Mouse (Mus musculus): ENCODE data around the gene Vps52. TPM values are rescaled to one million over a fixed set of nuclear protein-coding genes. Genes with fewer than 3 reads are reported as not detected.

Gene Vps52
- polyA plus RNA-seq, 1 experiment from 2014 or later = 23.5 TPM

GRCm38 (mm10) chr17:33928251-33928947 is 27.2 kb upstream of the Vps52 start:
- Histone ChIP-seq H3K36me3 (ENCODE audit: control insufficient read depth, insufficient read depth) (peaks cover 39% of the 10 kb centered on the region), H3K4me1 (replicated peaks; ENCODE audit: control insufficient read depth, insufficient read depth, low read length) (no peaks in the 10 kb centered on the region), H3K9ac (ENCODE audit: low read depth, low read length) (peak overlapping the region; percentile 81), H3K4me3 (ENCODE audit: low read depth, low read length) (peak overlapping the region; percentile 81), H3K4me2 (replicated peaks; ENCODE audit: low read depth) (peak overlapping the region; percentile 100), H3K27me3 (replicated peaks; ENCODE audit: control insufficient read depth, insufficient read depth, low read length) (no peaks in the 10 kb centered on the region), H3K9me3 (ENCODE audit: control insufficient read depth) (no peaks in the 10 kb centered on the region), H3K27ac (ENCODE audit: low read depth, low read length) (no peak overlapping the region)
- no peak for ATAC-seq
- 62% methylated on average over 21 of the region's 21 CpGs for WGBS
- no peak for TF ChIP-seq CTCF (IDR thresholded peaks at IDR 0.05; ENCODE audit: low read depth)

DNA sequence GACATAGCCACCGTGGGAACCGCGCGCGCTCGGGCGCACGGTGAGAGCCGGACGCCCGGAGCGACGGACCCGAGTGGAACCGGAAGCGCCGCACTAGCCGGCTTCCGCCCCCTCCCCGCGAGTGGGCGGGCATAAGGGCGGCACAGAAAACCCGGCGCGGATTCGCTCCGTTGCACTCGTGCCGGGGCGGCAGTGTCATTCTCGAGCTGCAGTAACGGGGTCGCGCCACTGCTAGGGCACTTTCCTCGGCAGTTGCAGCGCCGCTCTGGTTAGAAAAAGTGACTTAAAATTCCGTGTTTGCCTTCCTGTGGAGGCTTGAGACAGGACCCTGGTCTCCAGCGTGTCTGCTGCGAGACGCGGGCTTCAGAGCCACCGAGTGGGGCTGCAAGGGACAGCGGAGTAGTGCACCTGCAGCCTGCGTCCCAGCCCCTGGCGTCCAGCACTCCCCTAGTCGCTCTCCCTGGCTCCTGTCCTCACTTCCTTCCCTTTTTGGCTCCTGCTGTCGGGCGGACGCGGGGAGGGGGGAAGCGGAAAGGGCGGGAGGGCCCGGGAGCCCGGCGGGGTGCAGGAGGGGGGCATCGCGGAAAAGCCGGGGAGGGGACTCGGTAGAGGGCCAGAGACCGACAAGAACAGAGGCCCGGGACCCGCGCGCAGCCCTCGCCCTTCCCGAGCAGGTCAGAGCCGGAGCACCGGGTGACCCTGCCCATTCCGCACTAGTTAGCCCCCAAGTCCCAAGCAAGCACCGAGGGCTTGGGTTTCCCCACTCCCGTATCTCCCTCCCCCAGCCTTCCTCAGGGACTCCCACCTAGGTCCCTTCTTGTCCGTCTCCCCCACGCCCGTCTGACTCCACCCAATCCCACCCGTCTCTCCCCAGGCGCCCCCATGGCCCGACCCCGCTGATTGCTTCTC is 26.0 kb upstream of the Vps52 start, which contains the start of gene Rgl2:
Gene Rgl2, plus strand, starts transcription at position 173 of the 909 bp plus-strand sequence.
- Histone ChIP-seq H3K9me3 (ENCODE audit: control insufficient read depth) (no peaks in the 10 kb centered on the region), H3K4me1 (replicated peaks; ENCODE audit: control insufficient read depth, insufficient read depth, low read length) (no peaks in the 10 kb centered on the region), H3K27ac (ENCODE audit: low read depth, low read length) (peak within 1 kb of the TSS; percentile 83), H3K4me2 (replicated peaks; ENCODE audit: low read depth) (peak within 1 kb of the TSS; percentile 100), H3K4me3 (ENCODE audit: low read depth, low read length) (peak within 1 kb of the TSS; percentile 81), H3K9ac (ENCODE audit: low read depth, low read length) (peak within 1 kb of the TSS; percentile 81), H3K27me3 (replicated peaks; ENCODE audit: control insufficient read depth, insufficient read depth, low read length) (no peaks in the 10 kb centered on the region), H3K36me3 (ENCODE audit: control insufficient read depth, insufficient read depth) (peaks cover 43% of the 10 kb centered on the region)
- peak; percentile 83 for ATAC-seq
- WGBS = under 1% methylated on average over 72 of the region's 80 CpGs
- peak; percentile 64 for TF ChIP-seq CTCF (IDR thresholded peaks at IDR 0.05; ENCODE audit: low read depth)

- ATAC-seq = no peak
- Histone ChIP-seq H3K9me3 (ENCODE audit: control insufficient read depth) (no peaks in the 10 kb centered on the region), H3K4me2 (replicated peaks; ENCODE audit: low read depth) (peak overlapping the region; percentile 100), H3K27ac (ENCODE audit: low read depth, low read length) (peak overlapping the region; percentile 83), H3K36me3 (ENCODE audit: control insufficient read depth, insufficient read depth) (peaks cover 42% of the 10 kb centered on the region), H3K4me3 (ENCODE audit: low read depth, low read length) (peak overlapping the region; percentile 81), H3K9ac (ENCODE audit: low read depth, low read length) (peak overlapping the region; percentile 81), H3K4me1 (replicated peaks; ENCODE audit: control insufficient read depth, insufficient read depth, low read length) (no peaks in the 10 kb centered on the region), H3K27me3 (replicated peaks; ENCODE audit: control insufficient read depth, insufficient read depth, low read length) (no peaks in the 10 kb centered on the region)
- 1% methylated on average over 39 of the region's 45 CpGs for WGBS
- TF ChIP-seq CTCF (IDR thresholded peaks at IDR 0.05; ENCODE audit: low read depth) = 0 out of 2 replicates have a peak, but pooled peaks have one; percentile 1
Measured at GRCm38 (mm10) chr17:33930280-33931158, 25.1 kb upstream of the Vps52 start.

GRCm38 (mm10) chr17:33931159-33931866 is 24.3 kb upstream of the Vps52 start:
- H3K4me1 ChIP-seq (replicated peaks; ENCODE audit: control insufficient read depth, insufficient read depth, low read length) = no peaks in the 10 kb centered on the region
- H3K27me3 ChIP-seq (replicated peaks; ENCODE audit: control insufficient read depth, insufficient read depth, low read length) = no peaks in the 10 kb centered on the region
- H3K9me3 ChIP-seq (ENCODE audit: control insufficient read depth) = no peaks in the 10 kb centered on the region
- H3K27ac ChIP-seq (ENCODE audit: low read depth, low read length) = no peak overlapping the region
- H3K9ac ChIP-seq (ENCODE audit: low read depth, low read length) = 0 out of 2 replicates have a peak overlapping the region, but pooled peaks have one; percentile 81
- peaks cover 38% of the 10 kb centered on the region; the same call in 1 of the 2 replicates for H3K36me3 ChIP-seq (ENCODE audit: control insufficient read depth, insufficient read depth)
- no peak for ATAC-seq
- TF ChIP-seq CTCF (IDR thresholded peaks at IDR 0.05; ENCODE audit: low read depth) = no peak
- WGBS = 52% methylated on average over 18 of the region's 18 CpGs
- peak overlapping the region; percentile 100 for H3K4me2 ChIP-seq (replicated peaks; ENCODE audit: low read depth)
- H3K4me3 ChIP-seq (ENCODE audit: low read depth, low read length) = peak overlapping the region; percentile 81

- 90% methylated on average over 11 of the region's 11 CpGs for WGBS
- no peak for ATAC-seq
- H3K27me3 ChIP-seq (replicated peaks; ENCODE audit: control insufficient read depth, insufficient read depth, low read length) = no peaks in the 10 kb centered on the region
- H3K9ac ChIP-seq (ENCODE audit: low read depth, low read length) = no peak overlapping the region
- no peak for TF ChIP-seq CTCF (IDR thresholded peaks at IDR 0.05; ENCODE audit: low read depth)
- no peak overlapping the region for H3K4me2 ChIP-seq (replicated peaks; ENCODE audit: low read depth)
- no peaks in the 10 kb centered on the region for H3K9me3 ChIP-seq (ENCODE audit: control insufficient read depth)
- no peaks in the 10 kb centered on the region for H3K4me1 ChIP-seq (replicated peaks; ENCODE audit: control insufficient read depth, insufficient read depth, low read length)
- peaks cover 33% of the 10 kb centered on the region; the same call in 1 of the 2 replicates for H3K36me3 ChIP-seq (ENCODE audit: control insufficient read depth, insufficient read depth)
- no peak overlapping the region for H3K4me3 ChIP-seq (ENCODE audit: low read depth, low read length)
- H3K27ac ChIP-seq (ENCODE audit: low read depth, low read length) = no peak overlapping the region
Measured at GRCm38 (mm10) chr17:33931947-33932346, 23.7 kb upstream of the Vps52 start.

Measured in intestine, postnatal 0 days (tissue).